Mouse (Mus musculus) heart, embryonic 11.5 days (tissue): ENCODE measurements around the gene Gm20388. TPM values are rescaled to one million over a fixed set of nuclear protein-coding genes. Genes with fewer than 3 reads are reported as not detected.

Source experiments
- ATAC-seq: fragments of 200-750 bp; cut with Nextera tagmentation; replicated peaks from 2 replicates; pipeline ENCODE4 v1.8.0; 2017; ENCODE audit warnings: moderate library complexity; ENCODE audit not compliant: insufficient number of reproducible peaks, low FRiP score, low TSS enrichment
- H3K27ac ChIP-seq: fragments of 300-500 bp; sonication (generic); 2 replicates; pipeline ENCODE4 v1.5.1; 2014; ENCODE audit warnings: mild to moderate bottlenecking, low read depth, low read length
- H3K27me3 ChIP-seq: fragments of 300-500 bp; sonication (generic); 2 replicates; pipeline ENCODE4 v1.6.1; 2014; ENCODE audit warnings: mild to moderate bottlenecking, low read length, mixed read lengths; ENCODE audit not compliant: control insufficient read depth, insufficient read depth
- H3K36me3 ChIP-seq: fragments of 300-500 bp; sonication (generic); 2 replicates; pipeline ENCODE4 v1.6.1; 2014; ENCODE audit warnings: mild to moderate bottlenecking, low read length, moderate library complexity, mixed read lengths; ENCODE audit not compliant: control insufficient read depth, insufficient read depth
- H3K4me1 ChIP-seq: fragments of 300-500 bp; sonication (generic); 2 replicates; pipeline ENCODE4 v1.6.1; 2014; ENCODE audit warnings: low read length; ENCODE audit not compliant: control insufficient read depth, insufficient read depth
- H3K4me2 ChIP-seq: fragments of 300-500 bp; sonication (generic); 2 replicates; pipeline ENCODE4 v1.6.1; 2014; ENCODE audit warnings: mild to moderate bottlenecking, moderate library complexity
- H3K4me3 ChIP-seq: fragments of 300-500 bp; sonication (generic); 2 replicates; pipeline ENCODE4 v1.5.1; 2014; ENCODE audit warnings: low read depth, low read length
- H3K9ac ChIP-seq: fragments of 300-500 bp; sonication (generic); 2 replicates; pipeline ENCODE4 v1.6.1; 2014; ENCODE audit warnings: mild to moderate bottlenecking, low read depth, low read length, moderate library complexity
- H3K9me3 ChIP-seq: fragments of 300-500 bp; sonication (generic); replicated peaks from 2 replicates; pipeline ENCODE4 v1.6.1; 2016; ENCODE audit warnings: low read length; ENCODE audit not compliant: control insufficient read depth
- WGBS: fragments of 180-500 bp; shearing (Covaris S2); extraction: QIAGEN DNeasy Blood & Tissue Kit; methylation state at CpG from one replicate; pipeline ENCODE4 v1.1.7; 2014; ENCODE audit not compliant: insufficient replicate concordance; 5-methylcytosine and 5-hydroxymethylcytosine counted together
- polyA plus RNA-seq: library from polyadenylated mRNA; unstranded; fragments of >200 nt; fragmentation: Nextera tagmentation; extraction: Ambion mirVana; gene quantifications from 2 replicates; pipeline ENCODE4 v1.2.1, GENCODE M21; 2014

Gene Gm20388
- polyA plus RNA-seq, 1 experiment from 2014 or later: 6.4 TPM

DNA sequence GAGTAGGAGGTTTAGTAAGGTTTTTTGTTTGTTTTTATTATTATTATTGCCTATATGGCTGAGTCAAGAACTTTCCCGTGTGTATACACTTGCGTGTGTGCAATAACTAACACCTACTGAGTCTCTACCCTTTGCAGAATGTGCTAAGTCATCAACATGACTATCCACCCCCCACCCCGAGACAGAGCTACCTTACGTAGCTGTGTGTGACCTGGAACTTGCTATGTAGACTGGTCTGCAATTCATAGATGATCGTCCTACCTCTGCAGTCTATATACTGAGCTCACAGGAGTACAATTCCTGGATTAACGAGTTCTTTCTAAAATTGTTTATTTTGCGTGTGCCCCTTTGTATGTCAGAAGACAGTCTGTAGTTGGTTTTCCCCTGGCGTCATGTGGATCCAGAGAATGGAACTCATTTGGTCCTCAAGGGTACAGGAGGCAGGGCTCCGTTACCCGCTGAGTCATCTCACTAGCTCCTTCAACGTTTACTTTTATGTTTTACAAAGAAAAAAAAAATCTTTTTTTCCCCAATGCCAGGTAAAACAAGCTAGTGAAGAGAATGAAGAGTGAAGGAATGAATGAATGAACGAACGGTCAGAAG is 596 bp upstream of the Gm20388 start, which contains the start of gene Usp10:
Gene Usp10 (plus strand): TSS at position 417 of the 603 bp plus-strand sequence.
- H3K36me3 ChIP-seq: no peaks in the 10 kb centered on the region
- H3K27me3 ChIP-seq: no peaks in the 10 kb centered on the region
- no peaks in the 10 kb centered on the region for H3K9me3 ChIP-seq
- H3K27ac ChIP-seq: peak within 1 kb of the TSS; percentile 87
- peak within 1 kb of the TSS; percentile 64 for H3K4me3 ChIP-seq
- peak within 1 kb of the TSS; percentile 93 for H3K9ac ChIP-seq
- peak within 1 kb of the TSS; percentile 81 for H3K4me2 ChIP-seq
- no peak for ATAC-seq
- WGBS: 27% methylated on average over 13 of the region's 13 CpGs
- H3K4me1 ChIP-seq: peaks cover 27% of the 10 kb centered on the region

GRCm38 (mm10) chr8:119911258-119911962 is 769 bp downstream of the Gm20388 start:
- Histone ChIP-seq H3K27me3 (no peaks in the 10 kb centered on the region), H3K9me3 (no peaks in the 10 kb centered on the region), H3K4me2 (peak overlapping the region; percentile 81), H3K27ac (peak overlapping the region; percentile 87), H3K9ac (peak overlapping the region; percentile 93), H3K36me3 (no peaks in the 10 kb centered on the region), H3K4me3 (peak overlapping the region; percentile 64), H3K4me1 (peaks cover 35% of the 10 kb centered on the region)
- WGBS: under 1% methylated on average over 30 of the region's 30 CpGs
- peak; percentile 54; the same call in 1 of the 2 replicates for ATAC-seq

DNA sequence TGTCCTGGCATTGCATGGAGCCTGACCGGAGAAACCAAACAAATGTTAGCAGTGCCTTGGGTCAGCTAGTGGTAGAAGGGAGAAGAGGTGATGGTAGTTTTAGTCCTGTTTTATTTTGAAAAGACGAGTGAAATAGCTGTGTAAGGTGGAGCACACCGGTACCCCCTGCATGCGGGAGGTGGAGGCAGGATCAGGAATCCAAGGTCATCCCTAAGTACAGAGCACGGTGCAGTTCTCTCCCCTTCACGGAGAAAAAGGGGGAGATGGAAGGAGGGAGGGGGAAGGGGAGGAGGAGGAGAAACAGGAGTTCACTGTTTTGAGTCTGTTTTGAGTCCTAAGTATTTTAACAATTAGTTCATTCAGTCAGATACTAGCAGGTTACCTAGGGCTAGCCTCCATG is 2.0 kb downstream of the Gm20388 start:
- peaks cover 48% of the 10 kb centered on the region for H3K4me1 ChIP-seq
- no peaks in the 10 kb centered on the region for H3K9me3 ChIP-seq
- H3K4me3 ChIP-seq: peak overlapping the region; percentile 64
- 0 out of 2 replicates have a peak overlapping the region, but pooled peaks have one; percentile 47 for H3K9ac ChIP-seq
- peak overlapping the region; percentile 81 for H3K4me2 ChIP-seq
- no peak for ATAC-seq
- no peaks in the 10 kb centered on the region for H3K27me3 ChIP-seq
- WGBS: 42% methylated on average over 6 of the region's 6 CpGs
- no peak overlapping the region for H3K27ac ChIP-seq
- no peaks in the 10 kb centered on the region for H3K36me3 ChIP-seq

- Histone ChIP-seq H3K9me3 (no peaks in the 10 kb centered on the region), H3K36me3 (no peaks in the 10 kb centered on the region), H3K4me2 (peak overlapping the region; percentile 81), H3K4me1 (peaks cover 52% of the 10 kb centered on the region), H3K9ac (no peak overlapping the region), H3K27me3 (no peaks in the 10 kb centered on the region), H3K27ac (no peak overlapping the region), H3K4me3 (no peak overlapping the region)
- 78% methylated on average over 3 of the region's 3 CpGs for WGBS
- no peak for ATAC-seq
Measured at GRCm38 (mm10) chr8:119913181-119913580, 2.5 kb downstream of the Gm20388 start.

GRCm38 (mm10) chr8:119914161-119914560 is 3.5 kb downstream of the Gm20388 start:
- Histone ChIP-seq H3K9ac (no peak overlapping the region), H3K27me3 (no peaks in the 10 kb centered on the region), H3K4me2 (no peak overlapping the region), H3K27ac (no peak overlapping the region), H3K36me3 (no peaks in the 10 kb centered on the region), H3K9me3 (no peaks in the 10 kb centered on the region), H3K4me3 (no peak overlapping the region), H3K4me1 (peaks cover 52% of the 10 kb centered on the region)
- WGBS: 48% methylated on average over 2 of the region's 2 CpGs
- no peak for ATAC-seq

DNA sequence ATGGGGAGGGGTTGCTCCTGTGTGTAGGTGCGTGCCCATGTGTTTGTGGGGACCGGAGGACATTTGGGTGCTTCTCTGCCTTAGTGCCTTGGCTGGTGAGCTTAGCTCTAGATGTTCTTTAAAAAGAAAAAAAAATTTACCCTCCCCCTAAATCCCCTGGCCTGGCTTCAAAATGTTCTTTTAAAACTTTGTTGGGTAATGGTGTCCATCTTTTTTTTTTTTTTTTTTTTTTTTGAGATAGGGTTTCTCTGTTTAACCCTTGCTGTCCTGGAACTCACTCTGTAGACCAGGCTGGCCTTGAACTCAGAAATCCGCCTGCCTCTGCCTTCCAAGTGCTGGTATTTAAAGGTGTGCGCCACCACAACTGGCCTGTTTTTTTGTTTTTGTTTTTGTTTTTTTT is 4.7 kb downstream of the Gm20388 start:
- Histone ChIP-seq H3K36me3 (no peaks in the 10 kb centered on the region), H3K27me3 (no peaks in the 10 kb centered on the region), H3K27ac (no peak overlapping the region), H3K4me3 (no peak overlapping the region), H3K9ac (no peak overlapping the region), H3K4me1 (peaks cover 52% of the 10 kb centered on the region), H3K4me2 (no peak overlapping the region), H3K9me3 (no peaks in the 10 kb centered on the region)
- 86% methylated on average over 4 of the region's 4 CpGs for WGBS
- no peak for ATAC-seq

DNA sequence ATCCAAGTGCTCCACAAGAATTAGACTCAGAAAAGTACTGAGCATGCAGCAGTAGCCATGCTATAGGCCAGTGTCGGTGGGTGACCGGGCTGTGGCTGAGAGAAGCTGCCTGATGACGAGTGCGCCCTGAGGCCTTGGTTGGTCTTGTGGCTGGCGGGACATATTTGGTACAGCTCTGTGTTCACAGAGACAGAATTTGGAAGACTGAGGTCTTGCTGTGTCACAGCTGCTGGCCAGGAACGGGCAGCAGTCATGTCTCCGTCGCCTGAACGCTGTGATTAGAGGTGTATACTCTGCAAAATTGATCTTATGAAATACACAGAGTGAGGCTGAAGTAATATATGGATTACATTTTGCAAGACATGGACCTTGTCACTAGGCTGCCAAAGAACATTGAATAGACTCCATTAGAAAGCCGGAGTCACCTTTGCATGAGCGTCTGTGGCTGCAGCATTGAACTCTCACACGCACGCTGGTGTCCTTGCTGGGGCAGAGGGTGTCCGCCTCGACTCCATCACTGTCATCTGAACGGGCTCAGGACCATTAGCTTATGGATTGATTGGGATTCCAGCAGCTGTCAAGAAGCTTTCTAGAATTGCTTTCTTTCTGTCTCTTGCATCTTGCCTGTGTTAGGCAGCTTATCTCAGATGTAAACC is 5.7 kb downstream of the Gm20388 start:
- Histone ChIP-seq H3K4me2 (peak overlapping the region; percentile 44), H3K9me3 (no peaks in the 10 kb centered on the region), H3K4me1 (peaks cover 52% of the 10 kb centered on the region), H3K9ac (no peak overlapping the region), H3K27ac (peak overlapping the region; percentile 77; the same call in 1 of the 2 replicates), H3K4me3 (no peak overlapping the region), H3K27me3 (no peaks in the 10 kb centered on the region), H3K36me3 (no peaks in the 10 kb centered on the region)
- WGBS: 62% methylated on average over 16 of the region's 16 CpGs
- no peak for ATAC-seq

DNA sequence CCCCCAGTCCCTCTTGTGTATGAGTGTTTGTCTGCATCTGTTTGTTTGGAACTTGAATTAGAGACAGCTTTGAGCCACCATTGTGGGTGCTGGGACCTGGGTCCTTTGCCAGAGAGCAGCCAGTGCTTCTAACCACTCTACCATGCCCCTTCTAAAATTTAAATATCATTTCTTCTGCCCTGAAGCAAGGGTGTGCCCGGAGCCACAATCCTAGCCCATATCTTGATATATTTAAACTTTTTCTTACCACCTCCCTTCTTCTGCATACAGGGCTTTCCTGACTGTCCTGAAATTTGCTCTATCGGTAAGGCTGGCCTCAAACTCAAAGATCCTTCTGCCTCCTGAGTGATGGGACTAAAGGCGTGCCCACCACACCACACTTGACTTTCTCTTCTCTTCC is 6.8 kb downstream of the Gm20388 start:
- Histone ChIP-seq H3K27me3 (no peaks in the 10 kb centered on the region), H3K4me1 (peaks cover 46% of the 10 kb centered on the region), H3K27ac (peak overlapping the region; percentile 77), H3K9ac (0 out of 2 replicates have a peak overlapping the region, but pooled peaks have one; percentile 22), H3K9me3 (no peaks in the 10 kb centered on the region), H3K4me3 (no peak overlapping the region), H3K36me3 (no peaks in the 10 kb centered on the region), H3K4me2 (peak overlapping the region; percentile 44)
- no peak for ATAC-seq
- WGBS: 73% methylated on average over 3 of the region's 3 CpGs
